Mouse (Mus musculus) subcutaneous adipose tissue, adult 2 months (tissue): Measurements from ENCODE around the gene H3f3a. TPM values are rescaled to one million over a fixed set of nuclear protein-coding genes. Genes with fewer than 3 reads are reported as not detected.

Experiments used
- polyA plus RNA-seq: library from polyadenylated mRNA; depleted of rRNA; stranded (reverse); fragments of >200 nt; gene quantifications from 2 replicates; pipeline ENCODE4 v1.2.3, GENCODE M21; 2012; ENCODE audit warnings: low replicate concordance; rRNA removed

Gene H3f3a
- polyA plus RNA-seq: 375 and 439 TPM in 2 replicates

GRCm38 (mm10) chr1:180813885-180814740 lies at the start of gene H3f3a:
Gene H3f3a (minus strand): TSS chr1:180813943.

DNA sequence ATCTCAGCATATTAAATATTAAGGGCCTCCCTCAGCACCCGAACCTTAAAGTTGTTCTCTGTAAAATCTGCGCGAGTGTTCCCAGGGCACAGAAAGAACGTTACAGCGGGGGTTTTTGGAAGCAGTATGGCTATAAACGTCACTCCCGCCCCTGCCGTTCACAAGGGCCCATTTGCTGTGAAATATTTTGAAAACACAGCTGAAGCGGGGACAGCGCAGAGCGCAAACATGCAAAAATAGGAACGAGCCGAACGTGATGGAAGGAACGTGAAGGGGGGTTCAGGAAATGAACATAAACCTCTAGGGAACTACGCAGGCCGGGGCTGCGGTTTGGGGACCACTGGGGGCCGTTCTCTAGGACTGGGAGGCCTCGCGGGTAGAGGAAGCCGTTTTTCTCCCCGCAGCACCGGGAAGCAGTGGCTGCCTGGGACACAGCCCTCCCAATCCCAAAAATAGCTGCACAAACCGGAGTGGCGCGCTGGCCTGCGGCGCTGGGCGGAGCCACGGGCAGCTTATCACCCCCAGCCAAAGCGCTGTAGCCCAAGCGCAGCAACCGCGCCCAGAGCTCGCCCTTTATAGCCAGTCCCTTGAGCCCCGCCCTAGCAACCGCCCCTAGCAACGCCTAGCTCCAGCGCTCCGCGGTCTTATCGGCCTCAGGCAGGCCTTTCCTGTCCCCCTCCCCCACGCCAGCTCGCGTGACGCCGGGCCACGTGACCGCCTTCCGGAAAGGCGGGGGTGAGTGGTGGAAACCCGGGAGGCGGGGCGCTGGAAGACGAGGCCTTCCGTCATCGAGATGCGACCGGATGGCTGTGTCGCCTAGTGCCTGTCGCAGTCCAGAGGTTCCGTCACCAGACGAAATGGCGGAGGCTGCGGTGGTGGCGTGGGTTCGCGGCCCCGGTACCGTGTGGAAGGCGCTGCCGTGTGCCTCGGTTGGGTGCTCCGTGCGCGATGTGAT lies 36.9 kb upstream of the H3f3a start, which contains the start of gene Sde2:
Sde2 (plus strand) TSS at position 812 of the 955 bp plus-strand sequence.

Other genes with a start within 250 kb of the H3f3a start
- gene Parp1, start 245.0 kb downstream of the H3f3a start, polyA plus RNA-seq: 22.6 and 43.2 TPM in 2 replicates
- 3.1 and 7.7 TPM in 2 replicates for gene Lin9, start 172.8 kb downstream of the H3f3a start, polyA plus RNA-seq
- not detected in 2 replicates for gene Mixl1, start 116.9 kb downstream of the H3f3a start, polyA plus RNA-seq
- gene Acbd3, start 87.9 kb downstream of the H3f3a start, polyA plus RNA-seq: 11.8 and 16.8 TPM in 2 replicates
- 6.2 and 14.2 TPM in 2 replicates for gene Sde2, start 37.2 kb upstream of the H3f3a start, polyA plus RNA-seq
- gene Lefty2, start 79.2 kb upstream of the H3f3a start, polyA plus RNA-seq: 0.95 TPM in 1 of 2 replicates, not detected in the other
- gene Pycr2, start 90.3 kb upstream of the H3f3a start, polyA plus RNA-seq: 39.5 and 61.7 TPM in 2 replicates
- 9.2 and 18.1 TPM in 2 replicates for gene Lefty1, start 121.1 kb upstream of the H3f3a start, polyA plus RNA-seq
- 52.2 and 76.8 TPM in 2 replicates for gene Tmem63a, start 128.4 kb upstream of the H3f3a start, polyA plus RNA-seq
- 59.2 and 92.1 TPM in 2 replicates for gene Ephx1, start 207.0 kb upstream of the H3f3a start, polyA plus RNA-seq
- 0.05 TPM in 1 of 2 replicates, not detected in the other for gene 9130409I23Rik, start 237.3 kb upstream of the H3f3a start, polyA plus RNA-seq